Mouse (Mus musculus): ENCODE data around the gene Dhx30. TPM values are rescaled to one million over a fixed set of nuclear protein-coding genes. Genes with fewer than 3 reads are reported as not detected.
"Not testable (repeated sequence)": the region's sequence is repeated elsewhere in the genome, so short reads cannot be mapped to it uniquely, and the experiment has no call there.

Gene Dhx30
- polyA plus RNA-seq, 1 experiment from 2014 or later = 202 TPM

GRCm38 (mm10) chr9:110093303-110093702 lies 24.3 kb downstream of the Dhx30 start:
- WGBS = 88% methylated on average over 4 of the region's 4 CpGs
- Histone ChIP-seq H3K27me3 (no peaks in the 10 kb centered on the region), H3K9me3 (no peaks in the 10 kb centered on the region), H3K36me3 (peaks cover 94% of the 10 kb centered on the region), H3K9ac (replicated peaks) (no peak overlapping the region), H3K4me1 (replicated peaks) (no peaks in the 10 kb centered on the region), H3K27ac (no peak overlapping the region), H3K4me3 (replicated peaks) (no peak overlapping the region), H3K4me2 (no peak overlapping the region)
- no peak for ATAC-seq (ENCODE audit: insufficient number of reproducible peaks, insufficient read depth, low FRiP score, low TSS enrichment, low read depth)

- Histone ChIP-seq H3K27ac (no peak overlapping the region), H3K36me3 (peaks cover 97% of the 10 kb centered on the region), H3K4me1 (replicated peaks) (no peaks in the 10 kb centered on the region), H3K4me3 (replicated peaks) (no peak overlapping the region), H3K9me3 (no peaks in the 10 kb centered on the region), H3K4me2 (no peak overlapping the region), H3K27me3 (no peaks in the 10 kb centered on the region), H3K9ac (replicated peaks) (no peak overlapping the region)
- ATAC-seq (ENCODE audit: insufficient number of reproducible peaks, insufficient read depth, low FRiP score, low TSS enrichment, low read depth) = no peak
- 93% methylated on average over 8 of the region's 8 CpGs for WGBS
These were observed 31.9 kb downstream of the Dhx30 start for GRCm38 (mm10) chr9:110085693-110086092.

- ATAC-seq (ENCODE audit: insufficient number of reproducible peaks, insufficient read depth, low FRiP score, low TSS enrichment, low read depth) = no peak
- Histone ChIP-seq H3K9ac (replicated peaks) (no peak overlapping the region), H3K4me2 (no peak overlapping the region), H3K4me1 (replicated peaks) (no peaks in the 10 kb centered on the region), H3K36me3 (peaks cover 96% of the 10 kb centered on the region), H3K27ac (no peak overlapping the region), H3K27me3 (no peaks in the 10 kb centered on the region), H3K9me3 (no peaks in the 10 kb centered on the region), H3K4me3 (replicated peaks) (no peak overlapping the region)
- WGBS = 92% methylated on average over 25 of the region's 25 CpGs
These were observed 33.2 kb downstream of the Dhx30 start for GRCm38 (mm10) chr9:110084201-110084964.

GRCm38 (mm10) chr9:110081066-110081465 lies 36.6 kb downstream of the Dhx30 start:
- H3K4me2 ChIP-seq = no peak overlapping the region
- ATAC-seq (ENCODE audit: insufficient number of reproducible peaks, insufficient read depth, low FRiP score, low TSS enrichment, low read depth) = no peak
- H3K9me3 ChIP-seq = no peaks in the 10 kb centered on the region
- WGBS = 78% methylated on average over 3 of the region's 3 CpGs
- H3K36me3 ChIP-seq = peaks cover 90% of the 10 kb centered on the region
- no peak overlapping the region for H3K9ac ChIP-seq (replicated peaks)
- H3K27me3 ChIP-seq = no peaks in the 10 kb centered on the region
- H3K27ac ChIP-seq = no peak overlapping the region
- H3K4me3 ChIP-seq (replicated peaks) = no peak overlapping the region
- H3K4me1 ChIP-seq (replicated peaks) = no peaks in the 10 kb centered on the region

- H3K4me3 ChIP-seq (replicated peaks); ATAC-seq (ENCODE audit: insufficient number of reproducible peaks, insufficient read depth, low FRiP score, low TSS enrichment, low read depth); H3K27ac ChIP-seq; H3K9me3 ChIP-seq; H3K4me1 ChIP-seq (replicated peaks); H3K9ac ChIP-seq (replicated peaks); H3K27me3 ChIP-seq; H3K4me2 ChIP-seq: not testable (repeated sequence)
- 60% methylated on average over 7 of the region's 7 CpGs for WGBS
- peaks cover 66% of the 10 kb centered on the region for H3K36me3 ChIP-seq
These were observed 41.2 kb downstream of the Dhx30 start for GRCm38 (mm10) chr9:110076468-110076867.

GRCm38 (mm10) chr9:110071843-110072242 lies 45.8 kb downstream of the Dhx30 start:
- H3K36me3 ChIP-seq = peaks cover 64% of the 10 kb centered on the region
- H3K9ac ChIP-seq (replicated peaks) = no peak overlapping the region
- no peaks in the 10 kb centered on the region for H3K27me3 ChIP-seq
- H3K4me2 ChIP-seq = no peak overlapping the region
- H3K27ac ChIP-seq = no peak overlapping the region
- no peak; the same call in 1 of the 2 replicates for ATAC-seq (ENCODE audit: insufficient number of reproducible peaks, insufficient read depth, low FRiP score, low TSS enrichment, low read depth)
- H3K4me3 ChIP-seq (replicated peaks) = no peak overlapping the region
- no peaks in the 10 kb centered on the region for H3K9me3 ChIP-seq
- WGBS = 4% methylated on average over 1 of the region's 1 CpGs
- no peaks in the 10 kb centered on the region for H3K4me1 ChIP-seq (replicated peaks)

GRCm38 (mm10) chr9:110071011-110071410 lies 46.6 kb downstream of the Dhx30 start:
- Histone ChIP-seq H3K36me3 (peaks cover 68% of the 10 kb centered on the region), H3K27ac (no peak overlapping the region), H3K9me3 (no peaks in the 10 kb centered on the region), H3K27me3 (no peaks in the 10 kb centered on the region), H3K4me2 (no peak overlapping the region), H3K4me1 (replicated peaks) (no peaks in the 10 kb centered on the region), H3K4me3 (replicated peaks) (no peak overlapping the region), H3K9ac (replicated peaks) (no peak overlapping the region)
- 83% methylated on average over 4 of the region's 4 CpGs for WGBS
- ATAC-seq (ENCODE audit: insufficient number of reproducible peaks, insufficient read depth, low FRiP score, low TSS enrichment, low read depth) = no peak

- WGBS = 87% methylated on average over 9 of the region's 9 CpGs
- Histone ChIP-seq H3K4me2 (no peak overlapping the region), H3K27me3 (no peaks in the 10 kb centered on the region), H3K9ac (replicated peaks) (no peak overlapping the region), H3K4me3 (replicated peaks) (no peak overlapping the region), H3K27ac (no peak overlapping the region), H3K9me3 (no peaks in the 10 kb centered on the region), H3K36me3 (peaks cover 70% of the 10 kb centered on the region), H3K4me1 (replicated peaks) (no peaks in the 10 kb centered on the region)
- ATAC-seq (ENCODE audit: insufficient number of reproducible peaks, insufficient read depth, low FRiP score, low TSS enrichment, low read depth) = no peak
These were observed 47.3 kb downstream of the Dhx30 start for GRCm38 (mm10) chr9:110070358-110070757.

- Histone ChIP-seq H3K36me3 (peaks cover 66% of the 10 kb centered on the region), H3K4me3 (replicated peaks) (no peak overlapping the region), H3K9me3 (no peaks in the 10 kb centered on the region), H3K9ac (replicated peaks) (no peak overlapping the region), H3K4me2 (no peak overlapping the region), H3K4me1 (replicated peaks) (no peaks in the 10 kb centered on the region), H3K27ac (no peak overlapping the region), H3K27me3 (no peaks in the 10 kb centered on the region)
- 91% methylated on average over 6 of the region's 6 CpGs for WGBS
- ATAC-seq (ENCODE audit: insufficient number of reproducible peaks, insufficient read depth, low FRiP score, low TSS enrichment, low read depth) = no peak
These were observed 48.9 kb downstream of the Dhx30 start for GRCm38 (mm10) chr9:110068745-110069144.

GRCm38 (mm10) chr9:110064641-110065040 lies 53.0 kb downstream of the Dhx30 start:
- Histone ChIP-seq H3K27me3 (no peaks in the 10 kb centered on the region), H3K36me3 (peaks cover 45% of the 10 kb centered on the region), H3K27ac (no peak overlapping the region), H3K9ac (replicated peaks) (no peak overlapping the region), H3K4me3 (replicated peaks) (no peak overlapping the region), H3K9me3 (no peaks in the 10 kb centered on the region), H3K4me1 (replicated peaks) (no peaks in the 10 kb centered on the region), H3K4me2 (no peak overlapping the region)
- ATAC-seq (ENCODE audit: insufficient number of reproducible peaks, insufficient read depth, low FRiP score, low TSS enrichment, low read depth) = no peak

- H3K27ac ChIP-seq = no peak overlapping the region
- H3K36me3 ChIP-seq = peaks cover 31% of the 10 kb centered on the region
- H3K27me3 ChIP-seq = no peaks in the 10 kb centered on the region
- H3K9ac ChIP-seq (replicated peaks) = no peak overlapping the region
- WGBS = 84% methylated on average over 6 of the region's 6 CpGs
- no peak overlapping the region for H3K4me2 ChIP-seq
- no peaks in the 10 kb centered on the region for H3K9me3 ChIP-seq
- H3K4me1 ChIP-seq (replicated peaks) = no peaks in the 10 kb centered on the region
- ATAC-seq (ENCODE audit: insufficient number of reproducible peaks, insufficient read depth, low FRiP score, low TSS enrichment, low read depth) = no peak
- H3K4me3 ChIP-seq (replicated peaks) = no peak overlapping the region
These were observed 54.8 kb downstream of the Dhx30 start for GRCm38 (mm10) chr9:110062861-110063260.

- no peak for ATAC-seq (ENCODE audit: insufficient number of reproducible peaks, insufficient read depth, low FRiP score, low TSS enrichment, low read depth)
- no peak overlapping the region for H3K4me2 ChIP-seq
- peaks cover 26% of the 10 kb centered on the region for H3K36me3 ChIP-seq
- H3K9ac ChIP-seq (replicated peaks) = no peak overlapping the region
- no peak overlapping the region for H3K27ac ChIP-seq
- H3K4me1 ChIP-seq (replicated peaks) = no peaks in the 10 kb centered on the region
- H3K9me3 ChIP-seq = no peaks in the 10 kb centered on the region
- H3K27me3 ChIP-seq = no peaks in the 10 kb centered on the region
- no peak overlapping the region for H3K4me3 ChIP-seq (replicated peaks)
- whole genome bisulfite sequencing = 84% methylated on average over 7 of the region's 7 CpGs
These were observed 55.2 kb downstream of the Dhx30 start for GRCm38 (mm10) chr9:110062405-110062804.

All from limb, embryonic 12.5 days (tissue).